Mouse (Mus musculus): ENCODE results near the gene Fmo3. TPM values are rescaled to one million over a fixed set of nuclear protein-coding genes. Genes with fewer than 3 reads are reported as not detected.

Fmo3 gene
- total and polyA plus RNA-seq, 2 experiments: 53.9 to 412 TPM

GRCm38 (mm10) chr1:162937415-162937814 lies 46.9 kb downstream of the Fmo3 start, which contains the start of gene Fmo6:
TSS of gene Fmo6 (minus strand) at chr1:162937515.
- H3K4me3 ChIP-seq (ENCODE audit: insufficient read depth, low read depth, low read length): no peak within 1 kb of the TSS
- H3K27me3 ChIP-seq (ENCODE audit: control insufficient read depth, insufficient read depth, low read length): no peaks in the 10 kb centered on the region
- DNase-seq (ENCODE audit: extremely low read depth, low read depth, low spot score): no peak
- H3K27ac ChIP-seq (replicated peaks; ENCODE audit: insufficient read depth, low read depth, low read length): no peak within 1 kb of the TSS
- WGBS: 91% methylated on average over 6 of the region's 6 CpGs
- no peak for TF ChIP-seq POLR2A (IDR thresholded peaks at IDR 0.05; ENCODE audit: extremely low read depth, insufficient read depth, low read length)
- TF ChIP-seq CTCF (IDR thresholded peaks at IDR 0.05; ENCODE audit: low read depth, low read length): no peak
- H3K79me2 ChIP-seq (ENCODE audit: control insufficient read depth, insufficient read depth, low read length): no peaks in the 10 kb centered on the region
- H3K9ac ChIP-seq (ENCODE audit: low read depth, low read length): no peak within 1 kb of the TSS
- H3K36me3 ChIP-seq (ENCODE audit: control insufficient read depth, insufficient read depth, low read length): no peaks in the 10 kb centered on the region
- H3K4me1 ChIP-seq (ENCODE audit: control insufficient read depth, insufficient read depth, low read length): no peaks in the 10 kb centered on the region

- H3K36me3 ChIP-seq (ENCODE audit: control insufficient read depth, insufficient read depth, low read length): no peaks in the 10 kb centered on the region
- 84% methylated on average over 4 of the region's 4 CpGs for WGBS
- no peak overlapping the region for H3K27ac ChIP-seq (replicated peaks; ENCODE audit: insufficient read depth, low read depth, low read length)
- H3K79me2 ChIP-seq (ENCODE audit: control insufficient read depth, insufficient read depth, low read length): no peaks in the 10 kb centered on the region
- H3K4me1 ChIP-seq (ENCODE audit: control insufficient read depth, insufficient read depth, low read length): peaks cover 2% of the 10 kb centered on the region; the same call in 1 of the 2 replicates
- TF ChIP-seq CTCF (IDR thresholded peaks at IDR 0.05; ENCODE audit: low read depth, low read length) (no peak), POLR2A (IDR thresholded peaks at IDR 0.05; ENCODE audit: extremely low read depth, insufficient read depth, low read length) (no peak)
- DNase-seq (ENCODE audit: extremely low read depth, low read depth, low spot score): no peak
- H3K27me3 ChIP-seq (ENCODE audit: control insufficient read depth, insufficient read depth, low read length): no peaks in the 10 kb centered on the region
- no peak overlapping the region for H3K4me3 ChIP-seq (ENCODE audit: insufficient read depth, low read depth, low read length)
- no peak overlapping the region for H3K9ac ChIP-seq (ENCODE audit: low read depth, low read length)
Observed at GRCm38 (mm10) chr1:162934374-162935012, 49.8 kb downstream of the Fmo3 start.

GRCm38 (mm10) chr1:162932386-162932785 lies 51.9 kb downstream of the Fmo3 start:
- no peaks in the 10 kb centered on the region for H3K27me3 ChIP-seq (ENCODE audit: control insufficient read depth, insufficient read depth, low read length)
- H3K4me3 ChIP-seq (ENCODE audit: insufficient read depth, low read depth, low read length): no peak overlapping the region
- WGBS: 92% methylated on average over 4 of the region's 4 CpGs
- no peak for DNase-seq (ENCODE audit: extremely low read depth, low read depth, low spot score)
- H3K4me1 ChIP-seq (ENCODE audit: control insufficient read depth, insufficient read depth, low read length): peaks cover 2% of the 10 kb centered on the region; the same call in 1 of the 2 replicates
- no peaks in the 10 kb centered on the region for H3K79me2 ChIP-seq (ENCODE audit: control insufficient read depth, insufficient read depth, low read length)
- H3K36me3 ChIP-seq (ENCODE audit: control insufficient read depth, insufficient read depth, low read length): no peaks in the 10 kb centered on the region
- TF ChIP-seq CTCF (IDR thresholded peaks at IDR 0.05; ENCODE audit: low read depth, low read length) (no peak), POLR2A (IDR thresholded peaks at IDR 0.05; ENCODE audit: extremely low read depth, insufficient read depth, low read length) (no peak)
- no peak overlapping the region for H3K27ac ChIP-seq (replicated peaks; ENCODE audit: insufficient read depth, low read depth, low read length)
- H3K9ac ChIP-seq (ENCODE audit: low read depth, low read length): no peak overlapping the region

GRCm38 (mm10) chr1:162931880-162932279 lies 52.4 kb downstream of the Fmo3 start:
- Histone ChIP-seq H3K36me3 (ENCODE audit: control insufficient read depth, insufficient read depth, low read length) (no peaks in the 10 kb centered on the region), H3K27me3 (ENCODE audit: control insufficient read depth, insufficient read depth, low read length) (no peaks in the 10 kb centered on the region), H3K4me3 (ENCODE audit: insufficient read depth, low read depth, low read length) (no peak overlapping the region), H3K9ac (ENCODE audit: low read depth, low read length) (no peak overlapping the region), H3K4me1 (ENCODE audit: control insufficient read depth, insufficient read depth, low read length) (peaks cover 2% of the 10 kb centered on the region; the same call in 1 of the 2 replicates), H3K27ac (replicated peaks; ENCODE audit: insufficient read depth, low read depth, low read length) (0 out of 2 replicates have a peak overlapping the region, but pooled peaks have one; percentile 2), H3K79me2 (ENCODE audit: control insufficient read depth, insufficient read depth, low read length) (no peaks in the 10 kb centered on the region)
- 82% methylated on average over 5 of the region's 5 CpGs for WGBS
- no peak for DNase-seq (ENCODE audit: extremely low read depth, low read depth, low spot score)
- TF ChIP-seq POLR2A (IDR thresholded peaks at IDR 0.05; ENCODE audit: extremely low read depth, insufficient read depth, low read length) (no peak), CTCF (IDR thresholded peaks at IDR 0.05; ENCODE audit: low read depth, low read length) (no peak)

GRCm38 (mm10) chr1:162931310-162931875 lies 52.9 kb downstream of the Fmo3 start:
- Histone ChIP-seq H3K79me2 (ENCODE audit: control insufficient read depth, insufficient read depth, low read length) (no peaks in the 10 kb centered on the region), H3K27me3 (ENCODE audit: control insufficient read depth, insufficient read depth, low read length) (no peaks in the 10 kb centered on the region), H3K4me3 (ENCODE audit: insufficient read depth, low read depth, low read length) (no peak overlapping the region), H3K4me1 (ENCODE audit: control insufficient read depth, insufficient read depth, low read length) (peaks cover 2% of the 10 kb centered on the region; the same call in 1 of the 2 replicates), H3K9ac (ENCODE audit: low read depth, low read length) (no peak overlapping the region), H3K27ac (replicated peaks; ENCODE audit: insufficient read depth, low read depth, low read length) (peak overlapping the region; percentile 29; the same call in 1 of the 2 replicates), H3K36me3 (ENCODE audit: control insufficient read depth, insufficient read depth, low read length) (no peaks in the 10 kb centered on the region)
- WGBS: 68% methylated on average over 4 of the region's 4 CpGs
- TF ChIP-seq POLR2A (IDR thresholded peaks at IDR 0.05; ENCODE audit: extremely low read depth, insufficient read depth, low read length) (no peak), CTCF (IDR thresholded peaks at IDR 0.05; ENCODE audit: low read depth, low read length) (no peak)
- no peak for DNase-seq (ENCODE audit: extremely low read depth, low read depth, low spot score)

GRCm38 (mm10) chr1:162930631-162931030 lies 53.7 kb downstream of the Fmo3 start:
- Histone ChIP-seq H3K27me3 (ENCODE audit: control insufficient read depth, insufficient read depth, low read length) (no peaks in the 10 kb centered on the region), H3K27ac (replicated peaks; ENCODE audit: insufficient read depth, low read depth, low read length) (no peak overlapping the region), H3K79me2 (ENCODE audit: control insufficient read depth, insufficient read depth, low read length) (no peaks in the 10 kb centered on the region), H3K9ac (ENCODE audit: low read depth, low read length) (no peak overlapping the region), H3K4me3 (ENCODE audit: insufficient read depth, low read depth, low read length) (no peak overlapping the region), H3K4me1 (ENCODE audit: control insufficient read depth, insufficient read depth, low read length) (peaks cover 2% of the 10 kb centered on the region; the same call in 1 of the 2 replicates), H3K36me3 (ENCODE audit: control insufficient read depth, insufficient read depth, low read length) (no peaks in the 10 kb centered on the region)
- no peak for DNase-seq (ENCODE audit: extremely low read depth, low read depth, low spot score)
- 63% methylated on average over 2 of the region's 2 CpGs for WGBS
- no peak for TF ChIP-seq POLR2A (IDR thresholded peaks at IDR 0.05; ENCODE audit: extremely low read depth, insufficient read depth, low read length)
- TF ChIP-seq CTCF (IDR thresholded peaks at IDR 0.05; ENCODE audit: low read depth, low read length): no peak

All from liver, adult 2 months (tissue).